Mouse (Mus musculus): ENCODE measurements around the gene C2cd6. TPM values are rescaled to one million over a fixed set of nuclear protein-coding genes. Genes with fewer than 3 reads are reported as not detected.

The C2cd6 gene
- polyA plus RNA-seq, 1 experiment from 2014 or later: not detected

- Histone ChIP-seq H3K4me2 (no peak overlapping the region), H3K36me3 (no peaks in the 10 kb centered on the region), H3K9ac (no peak overlapping the region), H3K9me3 (replicated peaks) (no peaks in the 10 kb centered on the region), H3K27me3 (no peaks in the 10 kb centered on the region), H3K27ac (no peak overlapping the region), H3K4me3 (replicated peaks) (no peak overlapping the region), H3K4me1 (replicated peaks) (no peaks in the 10 kb centered on the region)
- DNase-seq (no peak), ATAC-seq (ENCODE audit: low read depth) (no peak)
- WGBS (ENCODE audit: insufficient replicate concordance): 34% methylated on average over 2 of the region's 2 CpGs
Observed at GRCm38 (mm10) chr1:59056955-59057354, 37.7 kb downstream of the C2cd6 start.

- no peak overlapping the region for H3K27ac ChIP-seq
- no peak for DNase-seq
- no peak overlapping the region for H3K9ac ChIP-seq
- no peaks in the 10 kb centered on the region for H3K9me3 ChIP-seq (replicated peaks)
- no peak for ATAC-seq (ENCODE audit: low read depth)
- H3K36me3 ChIP-seq: no peaks in the 10 kb centered on the region
- H3K4me2 ChIP-seq: no peak overlapping the region
- no peaks in the 10 kb centered on the region for H3K4me1 ChIP-seq (replicated peaks)
- 48% methylated on average over 2 of the region's 2 CpGs for WGBS (ENCODE audit: insufficient replicate concordance)
- H3K27me3 ChIP-seq: no peaks in the 10 kb centered on the region
- H3K4me3 ChIP-seq (replicated peaks): no peak overlapping the region
Observed at GRCm38 (mm10) chr1:59051306-59051705, 43.4 kb downstream of the C2cd6 start.

- Histone ChIP-seq H3K9ac (no peak overlapping the region), H3K36me3 (no peaks in the 10 kb centered on the region), H3K4me1 (replicated peaks) (no peaks in the 10 kb centered on the region), H3K27ac (no peak overlapping the region), H3K9me3 (replicated peaks) (no peaks in the 10 kb centered on the region), H3K27me3 (no peaks in the 10 kb centered on the region), H3K4me3 (replicated peaks) (no peak overlapping the region), H3K4me2 (no peak overlapping the region)
- ATAC-seq (ENCODE audit: low read depth) (no peak), DNase-seq (no peak)
- 75% methylated on average over 5 of the region's 5 CpGs for WGBS (ENCODE audit: insufficient replicate concordance)
Observed at GRCm38 (mm10) chr1:59037723-59038122, 57.0 kb downstream of the C2cd6 start.

- 65% methylated on average over 3 of the region's 3 CpGs for WGBS (ENCODE audit: insufficient replicate concordance)
- Histone ChIP-seq H3K4me2 (no peak overlapping the region), H3K27me3 (no peaks in the 10 kb centered on the region), H3K9ac (no peak overlapping the region), H3K27ac (no peak overlapping the region), H3K36me3 (no peaks in the 10 kb centered on the region), H3K4me1 (replicated peaks) (no peaks in the 10 kb centered on the region), H3K4me3 (replicated peaks) (no peak overlapping the region), H3K9me3 (replicated peaks) (no peaks in the 10 kb centered on the region)
- ATAC-seq (ENCODE audit: low read depth) (no peak), DNase-seq (no peak)
Observed at GRCm38 (mm10) chr1:59021556-59021955, 73.1 kb downstream of the C2cd6 start.

GRCm38 (mm10) chr1:59009250-59009649, 85.5 kb downstream of the C2cd6 start:
- H3K27ac ChIP-seq: no peak overlapping the region
- no peak overlapping the region for H3K4me2 ChIP-seq
- DNase-seq: no peak
- 31% methylated on average over 4 of the region's 4 CpGs for WGBS (ENCODE audit: insufficient replicate concordance)
- H3K27me3 ChIP-seq: no peaks in the 10 kb centered on the region
- no peaks in the 10 kb centered on the region for H3K36me3 ChIP-seq
- no peaks in the 10 kb centered on the region for H3K4me1 ChIP-seq (replicated peaks)
- no peaks in the 10 kb centered on the region for H3K9me3 ChIP-seq (replicated peaks)
- H3K4me3 ChIP-seq (replicated peaks): no peak overlapping the region
- no peak overlapping the region for H3K9ac ChIP-seq
- no peak for ATAC-seq (ENCODE audit: low read depth)

Other genes starting within 250 kb of the C2cd6 start
- gene Trak2, start 121.5 kb downstream of the C2cd6 start, polyA plus RNA-seq (2015; fragmentation: Nextera tagmentation; extraction: Ambion mirVana): 41.5 and 58.7 TPM in 2 replicates
- 41.0 and 44.8 TPM in 2 replicates for gene Stradb, start 121.4 kb downstream of the C2cd6 start, polyA plus RNA-seq (2015; fragmentation: Nextera tagmentation; extraction: Ambion mirVana)
- gene Tmem237, start 25.5 kb upstream of the C2cd6 start, polyA plus RNA-seq (2015; fragmentation: Nextera tagmentation; extraction: Ambion mirVana): 9.3 and 10.3 TPM in 2 replicates
- gene Mpp4, start 68.5 kb upstream of the C2cd6 start, polyA plus RNA-seq (2015; fragmentation: Nextera tagmentation; extraction: Ambion mirVana): 0.23 and 0.36 TPM in 2 replicates
- 4.5 and 6.4 TPM in 2 replicates for gene Als2, start 142.3 kb upstream of the C2cd6 start, polyA plus RNA-seq (2015; fragmentation: Nextera tagmentation; extraction: Ambion mirVana)
- gene Cdk15, start 162.0 kb upstream of the C2cd6 start, polyA plus RNA-seq (2015; fragmentation: Nextera tagmentation; extraction: Ambion mirVana): not detected in 2 replicates